Mouse (Mus musculus): ENCODE data around the gene Kcnh7. TPM values are rescaled to one million over a fixed set of nuclear protein-coding genes. Genes with fewer than 3 reads are reported as not detected.

The Kcnh7 gene
- total RNA-seq, 2 experiments from 2014 or later = 0.05 to 0.23 TPM

- no peak for DNase-seq
These were observed 248.7 kb downstream of the Kcnh7 start for GRCm38 (mm10) chr2:62935273-62935874.

- no peak for DNase-seq
These were observed 255.6 kb downstream of the Kcnh7 start for GRCm38 (mm10) chr2:62928494-62928893.

- no peak for DNase-seq
These were observed 256.0 kb downstream of the Kcnh7 start for GRCm38 (mm10) chr2:62928065-62928464.

GRCm38 (mm10) chr2:62923803-62924202 lies 260.3 kb downstream of the Kcnh7 start:
- DNase-seq = no peak

- no peak for DNase-seq
These were observed 276.4 kb downstream of the Kcnh7 start for GRCm38 (mm10) chr2:62907688-62908087.

GRCm38 (mm10) chr2:62902363-62903353 lies 281.4 kb downstream of the Kcnh7 start:
- DNase-seq = no peak

- no peak for DNase-seq
These were observed 305.3 kb downstream of the Kcnh7 start for GRCm38 (mm10) chr2:62878763-62879162.

GRCm38 (mm10) chr2:62855391-62855790 lies 328.7 kb downstream of the Kcnh7 start:
- DNase-seq = no peak

- DNase-seq = peak; percentile 1 to 6
These were observed 341.5 kb downstream of the Kcnh7 start for GRCm38 (mm10) chr2:62842630-62843029.

- DNase-seq = no peak
These were observed 349.8 kb downstream of the Kcnh7 start for GRCm38 (mm10) chr2:62834261-62834660.

- no peak for DNase-seq
These were observed 364.9 kb downstream of the Kcnh7 start for GRCm38 (mm10) chr2:62819231-62819630.

- no peak for DNase-seq
These were observed 368.1 kb downstream of the Kcnh7 start for GRCm38 (mm10) chr2:62816016-62816415.

GRCm38 (mm10) chr2:62808813-62809212 lies 375.3 kb downstream of the Kcnh7 start:
- no peak for DNase-seq

GRCm38 (mm10) chr2:62807476-62807882 lies 376.6 kb downstream of the Kcnh7 start:
- no peak for DNase-seq

GRCm38 (mm10) chr2:62806931-62807330 lies 377.2 kb downstream of the Kcnh7 start:
- no peak for DNase-seq

- no peak for DNase-seq
These were observed 380.1 kb downstream of the Kcnh7 start for GRCm38 (mm10) chr2:62804030-62804429.

- DNase-seq = no peak
These were observed 399.5 kb downstream of the Kcnh7 start for GRCm38 (mm10) chr2:62784460-62785038.

GRCm38 (mm10) chr2:62746256-62746655 lies 437.8 kb downstream of the Kcnh7 start:
- DNase-seq = no peak

GRCm38 (mm10) chr2:62743098-62743497 lies 441.0 kb downstream of the Kcnh7 start:
- no peak for DNase-seq

GRCm38 (mm10) chr2:62730671-62731070 lies 453.4 kb downstream of the Kcnh7 start:
- DNase-seq = no peak

- no peak for DNase-seq
These were observed 456.4 kb downstream of the Kcnh7 start for GRCm38 (mm10) chr2:62727732-62728131.

GRCm38 (mm10) chr2:62725946-62726345 lies 458.1 kb downstream of the Kcnh7 start:
- DNase-seq = no peak

- DNase-seq = no peak
These were observed 465.7 kb downstream of the Kcnh7 start for GRCm38 (mm10) chr2:62718411-62718810.
